Mouse (Mus musculus): ENCODE measurements around the gene Ice1. TPM values are rescaled to one million over a fixed set of nuclear protein-coding genes. Genes with fewer than 3 reads are reported as not detected.

The Ice1 gene
- polyA plus RNA-seq, 1 experiment from 2014 or later = 28.4 TPM

DNA sequence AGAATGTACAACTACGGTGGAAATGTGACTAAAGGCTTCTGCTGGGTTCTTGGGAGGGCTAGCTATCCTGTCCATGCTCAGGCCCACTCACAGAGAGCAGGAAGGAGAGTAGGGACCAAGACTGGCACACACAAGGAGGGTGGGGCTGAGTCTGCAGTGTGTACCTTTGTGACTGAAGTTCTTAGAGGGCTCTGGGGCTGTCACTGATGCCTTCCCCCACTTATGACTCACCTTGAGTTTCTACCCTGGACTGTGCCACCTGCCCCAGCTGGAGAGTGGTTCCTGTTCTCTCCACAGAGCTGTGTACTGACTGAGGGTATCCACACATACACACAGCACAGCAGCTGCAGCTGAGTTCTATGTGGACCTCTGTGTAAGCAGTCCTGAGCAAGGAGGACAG is 63.2 kb downstream of the Ice1 start:
- Histone ChIP-seq H3K4me1 (replicated peaks; ENCODE audit: control insufficient read depth, insufficient read depth, low read length) (no peaks in the 10 kb centered on the region; the same call in 1 of the 2 replicates), H3K9ac (ENCODE audit: low read depth, low read length) (no peak overlapping the region), H3K27ac (ENCODE audit: low read depth, low read length) (no peak overlapping the region), H3K4me3 (ENCODE audit: low read depth, low read length) (no peak overlapping the region), H3K9me3 (ENCODE audit: control insufficient read depth, low read length) (no peaks in the 10 kb centered on the region), H3K27me3 (ENCODE audit: control insufficient read depth, insufficient read depth, low read length) (no peaks in the 10 kb centered on the region), H3K36me3 (ENCODE audit: control insufficient read depth, insufficient read depth, low read length) (no peaks in the 10 kb centered on the region), H3K4me2 (replicated peaks; ENCODE audit: low read depth, low read length) (no peak overlapping the region)
- ATAC-seq (ENCODE audit: low FRiP score) = no peak
- DNase-seq (ENCODE audit: low spot score) = no peak
- 83% methylated on average over 1 of the region's 1 CpGs for WGBS

DNA sequence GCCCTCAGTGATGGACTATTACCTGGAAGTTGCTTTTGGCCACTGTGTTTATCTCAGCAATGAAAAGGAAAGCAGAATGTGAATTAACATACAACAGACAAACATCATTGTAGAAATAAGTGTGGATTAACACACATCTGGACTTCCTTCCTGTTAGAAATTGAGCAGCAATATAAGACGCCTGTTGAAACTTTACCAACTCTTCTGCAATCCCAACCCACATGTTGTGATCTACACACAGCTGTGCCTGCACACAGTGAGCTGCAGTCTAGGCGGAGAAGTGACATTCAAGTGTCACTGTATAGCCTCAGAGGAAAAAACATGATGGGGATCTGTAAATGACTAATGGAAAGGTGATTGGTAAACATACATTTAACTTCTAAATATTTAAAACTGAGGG is 69.5 kb downstream of the Ice1 start:
- Histone ChIP-seq H3K4me2 (replicated peaks; ENCODE audit: low read depth, low read length) (no peak overlapping the region), H3K4me3 (ENCODE audit: low read depth, low read length) (no peak overlapping the region), H3K4me1 (replicated peaks; ENCODE audit: control insufficient read depth, insufficient read depth, low read length) (no peaks in the 10 kb centered on the region; the same call in 1 of the 2 replicates), H3K36me3 (ENCODE audit: control insufficient read depth, insufficient read depth, low read length) (no peaks in the 10 kb centered on the region), H3K9ac (ENCODE audit: low read depth, low read length) (no peak overlapping the region), H3K27me3 (ENCODE audit: control insufficient read depth, insufficient read depth, low read length) (no peaks in the 10 kb centered on the region), H3K9me3 (ENCODE audit: control insufficient read depth, low read length) (no peaks in the 10 kb centered on the region), H3K27ac (ENCODE audit: low read depth, low read length) (no peak overlapping the region)
- WGBS = 86% methylated on average over 2 of the region's 2 CpGs
- ATAC-seq (ENCODE audit: low FRiP score) = no peak
- no peak for DNase-seq (ENCODE audit: low spot score)

DNA sequence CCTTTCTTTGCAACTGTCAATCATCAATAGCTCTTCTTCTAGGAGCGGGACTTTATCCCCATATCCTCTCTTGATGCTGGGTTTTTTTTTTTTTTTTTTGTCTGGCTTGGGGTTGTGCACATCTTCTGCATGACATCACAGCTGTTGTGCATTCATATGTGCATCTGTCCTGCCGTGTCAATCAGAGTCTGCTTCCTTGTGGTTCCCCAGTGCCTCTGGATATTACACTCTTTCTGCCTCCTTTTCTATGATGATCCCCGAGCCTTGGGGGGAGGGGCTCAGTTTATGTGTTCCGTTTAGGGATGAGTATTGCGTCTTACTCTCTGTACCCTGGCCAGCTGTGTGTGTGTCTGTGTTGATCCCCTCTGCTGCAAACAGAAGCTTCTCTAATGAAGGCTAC is 84.0 kb downstream of the Ice1 start:
- Histone ChIP-seq H3K36me3 (ENCODE audit: control insufficient read depth, insufficient read depth, low read length) (no peaks in the 10 kb centered on the region), H3K27me3 (ENCODE audit: control insufficient read depth, insufficient read depth, low read length) (no peaks in the 10 kb centered on the region), H3K4me2 (replicated peaks; ENCODE audit: low read depth, low read length) (no peak overlapping the region), H3K9ac (ENCODE audit: low read depth, low read length) (no peak overlapping the region), H3K9me3 (ENCODE audit: control insufficient read depth, low read length) (no peaks in the 10 kb centered on the region), H3K27ac (ENCODE audit: low read depth, low read length) (no peak overlapping the region), H3K4me1 (replicated peaks; ENCODE audit: control insufficient read depth, insufficient read depth, low read length) (no peaks in the 10 kb centered on the region), H3K4me3 (ENCODE audit: low read depth, low read length) (no peak overlapping the region)
- 80% methylated on average over 5 of the region's 5 CpGs for WGBS
- no peak for ATAC-seq (ENCODE audit: low FRiP score)
- DNase-seq (ENCODE audit: low spot score) = no peak

DNA sequence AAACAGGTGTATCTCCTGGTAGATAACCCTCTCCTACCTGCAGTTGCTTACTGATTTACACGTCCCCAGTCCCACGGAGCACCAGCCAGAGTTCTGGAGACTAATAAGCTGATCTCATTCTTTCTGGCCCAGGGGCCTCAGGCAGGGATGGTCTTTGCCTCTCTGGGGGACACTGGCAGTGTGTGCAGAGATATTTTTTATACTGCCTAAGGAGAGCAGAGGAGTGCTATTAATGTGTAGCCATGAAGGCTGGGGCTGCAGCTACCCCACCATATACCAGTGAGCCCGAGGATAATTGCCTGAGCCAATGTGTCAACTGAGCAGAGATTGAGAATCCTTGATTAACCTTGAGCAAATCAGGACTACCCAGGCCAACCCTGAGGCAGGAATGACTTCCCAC is 90.0 kb downstream of the Ice1 start:
- H3K4me2 ChIP-seq (replicated peaks; ENCODE audit: low read depth, low read length) = no peak overlapping the region
- no peak overlapping the region for H3K9ac ChIP-seq (ENCODE audit: low read depth, low read length)
- 45% methylated on average over 3 of the region's 3 CpGs for WGBS
- H3K27me3 ChIP-seq (ENCODE audit: control insufficient read depth, insufficient read depth, low read length) = no peaks in the 10 kb centered on the region
- no peak overlapping the region for H3K4me3 ChIP-seq (ENCODE audit: low read depth, low read length)
- 0 out of 2 replicates have a peak, but pooled peaks cover 4% of the 10 kb centered on the region for H3K4me1 ChIP-seq (replicated peaks; ENCODE audit: control insufficient read depth, insufficient read depth, low read length)
- no peaks in the 10 kb centered on the region for H3K36me3 ChIP-seq (ENCODE audit: control insufficient read depth, insufficient read depth, low read length)
- ATAC-seq (ENCODE audit: low FRiP score) (no peak), DNase-seq (ENCODE audit: low spot score) (no peak)
- H3K27ac ChIP-seq (ENCODE audit: low read depth, low read length) = no peak overlapping the region
- no peaks in the 10 kb centered on the region for H3K9me3 ChIP-seq (ENCODE audit: control insufficient read depth, low read length)

DNA sequence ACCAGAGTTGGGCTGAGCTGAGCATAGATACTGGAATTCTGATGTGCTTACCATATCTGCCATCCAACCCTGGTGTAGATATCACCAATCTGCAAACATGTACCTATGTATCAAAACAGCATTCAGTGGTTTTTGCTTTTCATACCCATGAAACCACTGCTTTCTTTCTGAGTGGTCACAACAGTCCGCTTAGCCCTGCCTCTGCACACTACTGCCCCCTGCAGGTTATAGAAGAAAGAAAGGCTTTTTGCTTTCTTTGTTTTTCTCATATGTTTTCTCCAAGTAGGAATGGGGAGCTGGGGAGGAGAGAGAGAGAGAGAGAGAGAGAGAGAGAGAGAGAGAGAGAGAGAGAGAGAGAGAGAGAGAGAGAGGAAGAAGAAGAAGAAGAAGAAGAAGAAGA is 92.2 kb downstream of the Ice1 start:
- no peaks in the 10 kb centered on the region for H3K27me3 ChIP-seq (ENCODE audit: control insufficient read depth, insufficient read depth, low read length)
- H3K4me1 ChIP-seq (replicated peaks; ENCODE audit: control insufficient read depth, insufficient read depth, low read length) = 0 out of 2 replicates have a peak, but pooled peaks cover 4% of the 10 kb centered on the region
- H3K4me2 ChIP-seq (replicated peaks; ENCODE audit: low read depth, low read length) = no peak overlapping the region
- 5% methylated on average over 1 of the region's 1 CpGs for WGBS
- no peak overlapping the region for H3K9ac ChIP-seq (ENCODE audit: low read depth, low read length)
- peak; percentile 68 for DNase-seq (ENCODE audit: low spot score)
- ATAC-seq (ENCODE audit: low FRiP score) = no peak
- H3K9me3 ChIP-seq (ENCODE audit: control insufficient read depth, low read length) = no peaks in the 10 kb centered on the region
- no peak overlapping the region for H3K4me3 ChIP-seq (ENCODE audit: low read depth, low read length)
- no peak overlapping the region for H3K27ac ChIP-seq (ENCODE audit: low read depth, low read length)
- no peaks in the 10 kb centered on the region for H3K36me3 ChIP-seq (ENCODE audit: control insufficient read depth, insufficient read depth, low read length)

DNA sequence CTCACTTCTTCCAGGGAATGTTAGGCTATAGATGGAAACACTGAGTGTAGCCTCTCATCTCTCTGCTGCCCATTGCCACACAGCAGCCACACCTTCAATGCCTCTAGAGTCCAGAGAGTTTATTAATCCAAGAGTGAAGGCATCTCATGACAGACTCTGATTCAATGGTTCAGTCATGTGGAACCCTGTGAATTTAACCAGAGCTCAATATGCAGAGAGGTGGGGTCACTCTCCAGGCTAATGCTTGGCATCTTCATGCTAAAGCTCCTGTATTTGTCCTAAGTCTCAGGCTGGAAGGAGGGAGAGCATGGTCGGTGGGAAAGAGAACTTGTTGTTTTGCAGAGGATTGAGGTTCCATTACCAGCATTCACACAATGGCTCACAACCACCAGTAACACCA is 97.6 kb downstream of the Ice1 start:
- no peak for ATAC-seq (ENCODE audit: low FRiP score)
- no peaks in the 10 kb centered on the region for H3K36me3 ChIP-seq (ENCODE audit: control insufficient read depth, insufficient read depth, low read length)
- no peaks in the 10 kb centered on the region for H3K4me1 ChIP-seq (replicated peaks; ENCODE audit: control insufficient read depth, insufficient read depth, low read length)
- no peak overlapping the region for H3K9ac ChIP-seq (ENCODE audit: low read depth, low read length)
- WGBS = 63% methylated on average over 1 of the region's 1 CpGs
- H3K4me3 ChIP-seq (ENCODE audit: low read depth, low read length) = no peak overlapping the region
- H3K27me3 ChIP-seq (ENCODE audit: control insufficient read depth, insufficient read depth, low read length) = no peaks in the 10 kb centered on the region
- H3K27ac ChIP-seq (ENCODE audit: low read depth, low read length) = no peak overlapping the region
- no peak overlapping the region for H3K4me2 ChIP-seq (replicated peaks; ENCODE audit: low read depth, low read length)
- DNase-seq (ENCODE audit: low spot score) = no peak
- no peaks in the 10 kb centered on the region for H3K9me3 ChIP-seq (ENCODE audit: control insufficient read depth, low read length)

DNA sequence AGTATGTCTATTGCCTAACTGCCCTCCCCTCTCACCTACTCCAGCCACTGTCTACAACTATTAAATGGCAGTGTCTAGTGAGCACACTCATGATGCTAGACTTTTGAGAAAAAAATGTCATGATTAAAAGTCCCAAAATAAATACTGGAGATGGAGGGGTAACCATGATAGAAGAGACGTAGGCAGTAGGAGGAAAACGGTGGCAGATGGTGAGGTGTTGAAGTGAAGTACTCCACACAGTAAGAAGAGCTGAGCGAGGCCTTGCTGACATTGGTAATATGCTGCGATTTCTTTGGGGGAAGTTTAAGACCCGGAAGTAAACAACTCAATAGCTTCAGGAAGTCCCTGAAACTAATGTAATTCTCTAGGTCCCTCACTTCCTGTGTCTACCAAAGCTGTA is 104.0 kb downstream of the Ice1 start:
- DNase-seq (ENCODE audit: low spot score) = no peak
- Histone ChIP-seq H3K4me3 (ENCODE audit: low read depth, low read length) (no peak overlapping the region), H3K4me2 (replicated peaks; ENCODE audit: low read depth, low read length) (no peak overlapping the region), H3K9me3 (ENCODE audit: control insufficient read depth, low read length) (no peaks in the 10 kb centered on the region), H3K36me3 (ENCODE audit: control insufficient read depth, insufficient read depth, low read length) (no peaks in the 10 kb centered on the region), H3K27me3 (ENCODE audit: control insufficient read depth, insufficient read depth, low read length) (no peaks in the 10 kb centered on the region), H3K27ac (ENCODE audit: low read depth, low read length) (no peak overlapping the region), H3K9ac (ENCODE audit: low read depth, low read length) (no peak overlapping the region), H3K4me1 (replicated peaks; ENCODE audit: control insufficient read depth, insufficient read depth, low read length) (no peaks in the 10 kb centered on the region)
- 90% methylated on average over 5 of the region's 5 CpGs for WGBS
- ATAC-seq (ENCODE audit: low FRiP score) = no peak

DNA sequence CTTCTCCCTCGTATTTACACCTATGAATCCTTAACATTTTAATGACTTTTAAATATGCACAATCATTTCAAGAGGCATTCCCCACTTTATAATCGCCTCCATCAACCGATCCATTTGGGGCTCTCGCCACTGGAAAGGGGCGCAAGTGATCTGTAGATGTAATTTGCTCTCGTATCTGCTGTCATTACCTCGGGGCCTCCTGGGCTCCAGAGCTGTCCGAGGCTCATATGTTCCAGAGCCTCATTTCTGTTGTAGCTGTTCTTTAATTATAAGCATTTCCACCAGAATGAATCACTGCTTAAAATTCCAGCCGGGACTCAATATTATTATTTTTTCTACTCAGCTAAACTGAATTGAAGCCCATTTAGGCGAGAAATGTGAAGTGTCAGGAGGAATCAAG is 104.7 kb downstream of the Ice1 start:
- no peak overlapping the region for H3K4me2 ChIP-seq (replicated peaks; ENCODE audit: low read depth, low read length)
- DNase-seq (ENCODE audit: low spot score) (no peak), ATAC-seq (ENCODE audit: low FRiP score) (no peak)
- no peak overlapping the region for H3K27ac ChIP-seq (ENCODE audit: low read depth, low read length)
- no peaks in the 10 kb centered on the region for H3K9me3 ChIP-seq (ENCODE audit: control insufficient read depth, low read length)
- no peak overlapping the region for H3K9ac ChIP-seq (ENCODE audit: low read depth, low read length)
- H3K27me3 ChIP-seq (ENCODE audit: control insufficient read depth, insufficient read depth, low read length) = no peaks in the 10 kb centered on the region
- 88% methylated on average over 10 of the region's 10 CpGs for WGBS
- no peaks in the 10 kb centered on the region for H3K36me3 ChIP-seq (ENCODE audit: control insufficient read depth, insufficient read depth, low read length)
- no peak overlapping the region for H3K4me3 ChIP-seq (ENCODE audit: low read depth, low read length)
- no peaks in the 10 kb centered on the region for H3K4me1 ChIP-seq (replicated peaks; ENCODE audit: control insufficient read depth, insufficient read depth, low read length)

DNA sequence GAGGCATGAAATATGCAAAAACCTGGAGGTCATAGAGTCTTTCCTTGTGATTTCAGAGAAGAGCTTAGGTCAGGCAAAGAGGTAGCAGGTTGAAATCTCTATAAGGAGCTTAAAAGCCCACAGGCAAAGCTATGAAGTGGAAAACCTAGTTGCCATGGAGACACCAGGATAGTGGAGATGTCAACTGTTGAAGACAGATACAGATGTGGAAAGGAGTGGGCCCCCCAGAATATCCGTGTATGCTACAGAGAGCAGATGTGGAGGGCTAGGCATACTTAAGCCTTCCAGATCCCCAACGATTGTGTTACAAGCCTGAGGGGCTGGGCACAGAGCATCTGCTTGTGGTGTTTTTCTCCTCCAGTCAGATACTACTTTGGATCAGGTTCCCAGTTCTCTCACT is 119.8 kb downstream of the Ice1 start:
- ATAC-seq (ENCODE audit: low FRiP score) = no peak
- Histone ChIP-seq H3K27me3 (ENCODE audit: control insufficient read depth, insufficient read depth, low read length) (no peaks in the 10 kb centered on the region), H3K4me1 (replicated peaks; ENCODE audit: control insufficient read depth, insufficient read depth, low read length) (no peaks in the 10 kb centered on the region), H3K27ac (ENCODE audit: low read depth, low read length) (no peak overlapping the region), H3K9ac (ENCODE audit: low read depth, low read length) (no peak overlapping the region), H3K4me3 (ENCODE audit: low read depth, low read length) (no peak overlapping the region), H3K4me2 (replicated peaks; ENCODE audit: low read depth, low read length) (no peak overlapping the region), H3K36me3 (ENCODE audit: control insufficient read depth, insufficient read depth, low read length) (no peaks in the 10 kb centered on the region), H3K9me3 (ENCODE audit: control insufficient read depth, low read length) (no peaks in the 10 kb centered on the region)
- DNase-seq (ENCODE audit: low spot score) = no peak
- 69% methylated on average over 2 of the region's 2 CpGs for WGBS

All from hindbrain, embryonic 11.5 days (tissue).